Mouse (Mus musculus): Measurements from ENCODE around the gene Snd1. TPM values are rescaled to one million over a fixed set of nuclear protein-coding genes. Genes with fewer than 3 reads are reported as not detected.

The Snd1 gene
- polyA plus RNA-seq, 1 experiment from 2014 or later: 34.9 TPM

DNA sequence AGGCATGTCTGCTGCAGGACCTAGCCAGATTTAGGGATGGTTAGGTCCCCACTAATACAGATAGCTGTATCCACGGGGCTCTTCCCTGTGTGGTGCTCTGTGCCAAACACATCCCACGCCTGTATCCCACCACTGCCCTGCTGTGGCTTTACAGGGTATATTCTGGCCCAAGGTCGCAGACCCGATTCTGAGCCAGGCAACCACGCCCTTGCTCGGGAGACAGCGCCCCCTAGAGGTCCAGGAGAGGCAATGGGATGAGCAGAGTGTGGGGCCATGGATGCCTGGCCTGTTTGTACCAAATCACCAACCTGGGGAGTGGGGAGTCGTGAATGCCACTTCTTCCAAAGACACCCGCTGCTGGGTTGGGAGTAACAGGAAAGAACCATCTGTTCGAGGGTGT lies 423.9 kb downstream of the Snd1 start:
- no peaks in the 10 kb centered on the region for H3K36me3 ChIP-seq (replicated peaks; ENCODE audit: insufficient read depth, low read length)
- 15% methylated on average over 10 of the region's 10 CpGs for WGBS (ENCODE audit: insufficient replicate concordance)
- ATAC-seq: peak; percentile 37; the same call in 1 of the 2 replicates
- no peak overlapping the region for H3K4me2 ChIP-seq (ENCODE audit: low read depth, low read length)
- H3K9ac ChIP-seq (replicated peaks): no peak overlapping the region
- TF ChIP-seq CTCF (IDR thresholded peaks at IDR 0.05; ENCODE audit: low read depth) (peak; percentile 78), EP300 (IDR thresholded peaks at IDR 0.05; ENCODE audit: low read depth) (no peak)
- peak; percentile 66 for DNase-seq
- no peak overlapping the region for H3K27ac ChIP-seq (ENCODE audit: low read depth)
- no peaks in the 10 kb centered on the region for H3K4me1 ChIP-seq (ENCODE audit: insufficient read depth)
- no peak overlapping the region for H3K4me3 ChIP-seq (ENCODE audit: low read depth, low read length)
- no peaks in the 10 kb centered on the region for H3K27me3 ChIP-seq (ENCODE audit: insufficient read depth, low read length)
- no peaks in the 10 kb centered on the region for H3K9me3 ChIP-seq (ENCODE audit: low read length)

DNA sequence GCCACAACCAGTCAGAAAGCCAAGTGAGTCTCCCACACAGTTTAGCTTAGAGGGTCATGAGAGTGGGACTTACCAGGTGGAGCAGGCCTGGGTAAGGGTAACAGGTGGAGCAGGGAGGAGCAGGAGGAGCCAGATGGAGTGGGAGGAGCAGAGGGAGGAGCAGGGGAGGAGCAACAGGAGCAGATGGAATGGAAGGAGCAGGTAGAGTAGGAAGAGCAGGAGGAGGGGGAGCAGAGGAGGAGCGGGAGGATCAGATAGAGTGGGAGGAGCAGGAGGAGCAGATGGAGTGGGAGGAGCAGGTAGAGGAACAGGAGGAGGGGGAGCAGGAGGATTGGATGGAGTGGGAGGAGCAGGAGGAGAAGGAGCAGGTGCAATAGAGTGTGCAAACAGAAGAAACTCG lies 427.6 kb downstream of the Snd1 start:
- TF ChIP-seq EP300 (IDR thresholded peaks at IDR 0.05; ENCODE audit: low read depth) (no peak), CTCF (IDR thresholded peaks at IDR 0.05; ENCODE audit: low read depth) (no peak)
- DNase-seq (no peak), ATAC-seq (no peak)
- no peaks in the 10 kb centered on the region; the same call in 1 of the 2 replicates for H3K4me1 ChIP-seq (ENCODE audit: insufficient read depth)
- no peak overlapping the region for H3K9ac ChIP-seq (replicated peaks)
- WGBS (ENCODE audit: insufficient replicate concordance): 57% methylated on average over 2 of the region's 2 CpGs
- no peaks in the 10 kb centered on the region for H3K36me3 ChIP-seq (replicated peaks; ENCODE audit: insufficient read depth, low read length)
- no peaks in the 10 kb centered on the region for H3K27me3 ChIP-seq (ENCODE audit: insufficient read depth, low read length)
- H3K4me3 ChIP-seq (ENCODE audit: low read depth, low read length): no peak overlapping the region
- H3K27ac ChIP-seq (ENCODE audit: low read depth): no peak overlapping the region
- H3K4me2 ChIP-seq (ENCODE audit: low read depth, low read length): no peak overlapping the region
- H3K9me3 ChIP-seq (ENCODE audit: low read length): no peaks in the 10 kb centered on the region

DNA sequence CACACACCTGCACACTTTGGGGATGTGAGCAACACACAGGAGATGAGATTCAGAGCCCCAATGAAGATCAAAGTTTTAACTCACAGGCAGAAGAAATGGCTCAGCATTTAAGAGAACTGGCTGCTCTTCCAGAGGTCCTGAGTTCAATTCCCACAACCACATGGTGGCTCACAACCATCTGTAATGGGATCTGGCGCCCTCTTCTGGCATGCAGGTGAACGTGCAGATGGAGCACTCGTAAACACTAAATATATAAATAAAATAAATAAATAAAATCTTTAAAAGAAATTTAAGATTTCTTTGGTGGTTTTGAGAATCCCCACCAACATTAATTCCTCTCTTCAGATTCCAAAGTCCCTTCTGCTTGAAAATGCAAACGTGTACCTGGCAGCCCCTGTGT lies 429.5 kb downstream of the Snd1 start:
- H3K4me3 ChIP-seq (ENCODE audit: low read depth, low read length): no peak overlapping the region
- DNase-seq (no peak), ATAC-seq (no peak)
- H3K9ac ChIP-seq (replicated peaks): no peak overlapping the region
- no peaks in the 10 kb centered on the region for H3K27me3 ChIP-seq (ENCODE audit: insufficient read depth, low read length)
- no peaks in the 10 kb centered on the region; the same call in 1 of the 2 replicates for H3K4me1 ChIP-seq (ENCODE audit: insufficient read depth)
- H3K4me2 ChIP-seq (ENCODE audit: low read depth, low read length): no peak overlapping the region
- 69% methylated on average over 4 of the region's 4 CpGs for WGBS (ENCODE audit: insufficient replicate concordance)
- TF ChIP-seq EP300 (IDR thresholded peaks at IDR 0.05; ENCODE audit: low read depth) (no peak), CTCF (IDR thresholded peaks at IDR 0.05; ENCODE audit: low read depth) (peak; percentile 54)
- H3K36me3 ChIP-seq (replicated peaks; ENCODE audit: insufficient read depth, low read length): no peaks in the 10 kb centered on the region
- H3K9me3 ChIP-seq (ENCODE audit: low read length): no peaks in the 10 kb centered on the region
- no peak overlapping the region for H3K27ac ChIP-seq (ENCODE audit: low read depth)

DNA sequence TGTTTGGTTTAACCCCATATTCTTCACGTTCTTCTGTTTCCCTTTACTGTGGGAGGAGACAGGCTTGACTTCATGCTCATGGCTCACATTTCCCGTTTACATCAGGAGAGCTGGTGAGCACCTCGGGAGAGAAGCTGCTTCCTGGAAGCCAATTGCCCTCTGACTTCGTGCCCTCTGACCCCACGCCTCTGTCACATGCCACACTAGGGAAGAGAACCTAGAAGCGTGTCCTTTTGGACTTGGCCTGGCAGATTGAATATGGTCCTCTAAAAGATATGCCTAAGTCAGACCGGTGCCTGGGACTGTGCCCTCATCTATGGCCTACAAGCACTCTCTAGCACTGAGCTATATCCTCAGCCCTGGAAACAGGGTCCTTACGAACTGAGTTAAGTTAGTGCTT lies 430.4 kb downstream of the Snd1 start:
- no peak for ATAC-seq

DNA sequence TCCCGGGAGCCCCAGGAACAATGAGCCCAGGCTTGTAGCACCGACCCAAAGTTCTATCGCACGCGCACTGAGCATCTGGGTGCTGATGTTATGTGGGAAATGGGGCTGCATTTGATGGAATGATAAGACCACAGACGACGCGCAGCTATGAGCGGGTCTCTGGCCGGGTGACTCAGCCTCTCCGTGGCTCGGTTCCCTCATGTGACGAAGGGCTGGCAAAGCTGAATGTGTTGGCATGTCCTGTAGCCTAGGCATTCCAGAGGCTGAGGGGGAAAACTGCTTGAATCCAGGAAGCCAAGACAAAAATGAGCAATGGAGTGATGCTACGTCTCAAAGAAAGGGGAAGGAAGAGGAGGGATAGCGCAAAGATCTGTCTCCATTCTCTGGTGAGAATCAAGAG lies 434.9 kb downstream of the Snd1 start:
- Histone ChIP-seq H3K9ac (replicated peaks) (no peak overlapping the region), H3K27me3 (ENCODE audit: insufficient read depth, low read length) (no peaks in the 10 kb centered on the region), H3K4me2 (ENCODE audit: low read depth, low read length) (no peak overlapping the region), H3K4me3 (ENCODE audit: low read depth, low read length) (no peak overlapping the region), H3K9me3 (ENCODE audit: low read length) (no peaks in the 10 kb centered on the region), H3K36me3 (replicated peaks; ENCODE audit: insufficient read depth, low read length) (no peaks in the 10 kb centered on the region), H3K27ac (ENCODE audit: low read depth) (no peak overlapping the region), H3K4me1 (ENCODE audit: insufficient read depth) (no peaks in the 10 kb centered on the region; the same call in 1 of the 2 replicates)
- DNase-seq: no peak
- no peak for ATAC-seq
- WGBS (ENCODE audit: insufficient replicate concordance): 64% methylated on average over 15 of the region's 15 CpGs
- TF ChIP-seq CTCF (IDR thresholded peaks at IDR 0.05; ENCODE audit: low read depth): no peak
- TF ChIP-seq EP300 (IDR thresholded peaks at IDR 0.05; ENCODE audit: low read depth): no peak

More for the DNA sequence above, 430.4 kb downstream of the Snd1 start:
- Histone ChIP-seq H3K9me3 (ENCODE audit: low read length) (no peaks in the 10 kb centered on the region), H3K4me1 (ENCODE audit: insufficient read depth) (no peaks in the 10 kb centered on the region; the same call in 1 of the 2 replicates), H3K4me3 (ENCODE audit: low read depth, low read length) (no peak overlapping the region), H3K4me2 (ENCODE audit: low read depth, low read length) (no peak overlapping the region), H3K9ac (replicated peaks) (no peak overlapping the region), H3K36me3 (replicated peaks; ENCODE audit: insufficient read depth, low read length) (no peaks in the 10 kb centered on the region), H3K27ac (ENCODE audit: low read depth) (no peak overlapping the region), H3K27me3 (ENCODE audit: insufficient read depth, low read length) (no peaks in the 10 kb centered on the region)
- no peak for DNase-seq
- TF ChIP-seq CTCF (IDR thresholded peaks at IDR 0.05; ENCODE audit: low read depth): no peak
- TF ChIP-seq EP300 (IDR thresholded peaks at IDR 0.05; ENCODE audit: low read depth): no peak
- 61% methylated on average over 8 of the region's 8 CpGs for WGBS (ENCODE audit: insufficient replicate concordance)

DNA sequence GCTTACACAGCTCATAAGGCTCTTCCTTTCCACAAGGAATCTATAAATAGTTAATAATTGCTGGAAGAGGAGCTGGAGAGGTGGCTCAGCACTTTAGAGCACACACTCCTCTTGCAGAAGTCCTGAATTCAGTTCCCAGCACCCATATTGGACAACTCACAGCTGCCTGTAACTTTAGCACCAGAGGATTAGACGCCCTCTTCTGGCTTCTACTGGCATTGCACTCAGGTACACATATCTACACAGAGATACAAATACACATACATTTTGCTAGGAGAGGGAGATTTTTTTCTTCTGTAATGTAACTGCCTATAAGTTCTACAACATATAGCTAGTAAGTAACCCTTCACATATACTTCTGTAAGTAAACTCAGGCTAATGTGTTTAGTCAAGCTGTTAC lies 440.0 kb downstream of the Snd1 start:
- Histone ChIP-seq H3K9me3 (ENCODE audit: low read length) (no peaks in the 10 kb centered on the region), H3K27me3 (ENCODE audit: insufficient read depth, low read length) (no peaks in the 10 kb centered on the region), H3K4me1 (ENCODE audit: insufficient read depth) (no peaks in the 10 kb centered on the region), H3K27ac (ENCODE audit: low read depth) (no peak overlapping the region), H3K36me3 (replicated peaks; ENCODE audit: insufficient read depth, low read length) (no peaks in the 10 kb centered on the region), H3K4me3 (ENCODE audit: low read depth, low read length) (no peak overlapping the region), H3K9ac (replicated peaks) (no peak overlapping the region), H3K4me2 (ENCODE audit: low read depth, low read length) (no peak overlapping the region)
- DNase-seq (no peak), ATAC-seq (0 out of 2 replicates have a peak, but pooled peaks have one; percentile 38)
- TF ChIP-seq CTCF (IDR thresholded peaks at IDR 0.05; ENCODE audit: low read depth): peak; percentile 46
- TF ChIP-seq EP300 (IDR thresholded peaks at IDR 0.05; ENCODE audit: low read depth): no peak
- WGBS (ENCODE audit: insufficient replicate concordance): 39% methylated on average over 1 of the region's 1 CpGs

DNA sequence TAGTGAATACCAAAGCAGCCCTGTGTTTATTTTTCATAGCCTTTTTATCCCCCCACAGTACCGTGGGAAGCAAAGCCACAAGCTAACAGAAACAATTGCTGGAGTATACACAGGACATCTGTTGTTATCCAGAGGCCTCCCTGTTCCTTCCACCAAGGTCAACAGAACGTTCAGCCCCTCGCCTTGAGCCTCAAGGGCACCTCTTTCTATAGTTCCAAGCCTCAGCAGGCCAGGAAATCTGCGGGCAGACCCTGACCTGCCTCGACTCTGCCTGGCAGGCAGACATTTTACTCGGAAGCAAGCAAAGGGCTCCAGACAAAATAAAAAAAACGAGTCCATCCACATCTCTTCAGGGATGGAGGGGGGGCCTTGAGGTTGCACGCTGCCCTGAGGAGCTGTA lies 441.7 kb downstream of the Snd1 start:
- Histone ChIP-seq H3K27me3 (ENCODE audit: insufficient read depth, low read length) (no peaks in the 10 kb centered on the region), H3K36me3 (replicated peaks; ENCODE audit: insufficient read depth, low read length) (no peaks in the 10 kb centered on the region), H3K4me2 (ENCODE audit: low read depth, low read length) (no peak overlapping the region), H3K4me3 (ENCODE audit: low read depth, low read length) (no peak overlapping the region), H3K9ac (replicated peaks) (no peak overlapping the region), H3K27ac (ENCODE audit: low read depth) (no peak overlapping the region), H3K9me3 (ENCODE audit: low read length) (no peaks in the 10 kb centered on the region), H3K4me1 (ENCODE audit: insufficient read depth) (no peaks in the 10 kb centered on the region)
- DNase-seq: no peak
- ATAC-seq: no peak
- no peak for TF ChIP-seq EP300 (IDR thresholded peaks at IDR 0.05; ENCODE audit: low read depth)
- no peak for TF ChIP-seq CTCF (IDR thresholded peaks at IDR 0.05; ENCODE audit: low read depth)
- 28% methylated on average over 8 of the region's 8 CpGs for WGBS (ENCODE audit: insufficient replicate concordance)

Measured in liver, postnatal 0 days (tissue).